ENCODE assay signal across 1 mouse cellular context in genomic region chr19:6126789-6127580, GRCm38 (mm10).
TF ChIP-seq lines count a peak whose summit lies in the region.

No protein-coding gene starts in this region.

TF ChIP-seq in CH12.LX, 34 proteins besides CTCF, POLR2A, EP300 and RAD21 (continued from another document):
- TF ChIP-seq KAT2A (IDR thresholded peaks at IDR 0.05; ENCODE audit: insufficient replicate concordance, low read length), result no peak
- no peak for TF ChIP-seq MEF2A (IDR thresholded peaks at IDR 0.05; ENCODE audit: borderline replicate concordance, low read depth, low read length)
- no peak for TF ChIP-seq GABPA (IDR thresholded peaks at IDR 0.05; ENCODE audit: insufficient replicate concordance, low read depth, low read length)
- TF ChIP-seq MYC (IDR thresholded peaks at IDR 0.05; ENCODE audit: low read depth, low read length), result no peak
- peak; percentile 19; the same call in 1 of the 2 replicates for TF ChIP-seq BHLHE40 (IDR thresholded peaks at IDR 0.05; ENCODE audit: low read depth, low read length)
TF ChIP-seq in CH12.LX: peak in this region for 1.
